Mouse (Mus musculus) heart, adult 2 months (tissue): ENCODE measurements at regions not wholly inside any gene's neighbourhood (a gene's known extent, or its start where the extent isn't known, plus 50 kb on each side); places are given as distances from the start of the nearest gene placed in this dataset.

Experiments used
- CTCF ChIP-seq: fragments of 200-600 bp; IDR thresholded peaks from 2 replicates; pipeline ENCODE4 v1.8.1; 2022; ENCODE audit warnings: antibody characterized with exemption, mild to moderate bottlenecking, moderate library complexity
- EP300 ChIP-seq: fragments of 200-500 bp; IDR thresholded peaks from 2 replicates; pipeline ENCODE4 v1.6.1; 2011; ENCODE audit warnings: low read depth, low read length, control low read depth; ENCODE audit not compliant: insufficient read depth
- POLR2A ChIP-seq: fragments of 200-500 bp; IDR thresholded peaks from 2 replicates; pipeline ENCODE4 v1.6.1; 2011; ENCODE audit warnings: mild to moderate bottlenecking, low read depth, low read length, control low read depth; ENCODE audit not compliant: insufficient read depth

- no peak for TF ChIP-seq CTCF
- TF ChIP-seq EP300 = no peak
- TF ChIP-seq POLR2A = no peak
These were observed 175.3 kb upstream of the Rspo3 start for GRCm38 (mm10) chr10:29710967-29711366.
